Mouse (Mus musculus): ENCODE measurements around the gene Tfcp2. TPM values are rescaled to one million over a fixed set of nuclear protein-coding genes. Genes with fewer than 3 reads are reported as not detected.

The Tfcp2 gene
- 11.4 and 14.0 TPM in 2 replicates for polyA plus RNA-seq (2015; fragmentation: Nextera tagmentation; extraction: Ambion mirVana)

GRCm38 (mm10) chr15:100551326-100552307 is at the start of gene Tfcp2:
Gene Tfcp2 (minus strand): TSS chr15:100552008.

DNA sequence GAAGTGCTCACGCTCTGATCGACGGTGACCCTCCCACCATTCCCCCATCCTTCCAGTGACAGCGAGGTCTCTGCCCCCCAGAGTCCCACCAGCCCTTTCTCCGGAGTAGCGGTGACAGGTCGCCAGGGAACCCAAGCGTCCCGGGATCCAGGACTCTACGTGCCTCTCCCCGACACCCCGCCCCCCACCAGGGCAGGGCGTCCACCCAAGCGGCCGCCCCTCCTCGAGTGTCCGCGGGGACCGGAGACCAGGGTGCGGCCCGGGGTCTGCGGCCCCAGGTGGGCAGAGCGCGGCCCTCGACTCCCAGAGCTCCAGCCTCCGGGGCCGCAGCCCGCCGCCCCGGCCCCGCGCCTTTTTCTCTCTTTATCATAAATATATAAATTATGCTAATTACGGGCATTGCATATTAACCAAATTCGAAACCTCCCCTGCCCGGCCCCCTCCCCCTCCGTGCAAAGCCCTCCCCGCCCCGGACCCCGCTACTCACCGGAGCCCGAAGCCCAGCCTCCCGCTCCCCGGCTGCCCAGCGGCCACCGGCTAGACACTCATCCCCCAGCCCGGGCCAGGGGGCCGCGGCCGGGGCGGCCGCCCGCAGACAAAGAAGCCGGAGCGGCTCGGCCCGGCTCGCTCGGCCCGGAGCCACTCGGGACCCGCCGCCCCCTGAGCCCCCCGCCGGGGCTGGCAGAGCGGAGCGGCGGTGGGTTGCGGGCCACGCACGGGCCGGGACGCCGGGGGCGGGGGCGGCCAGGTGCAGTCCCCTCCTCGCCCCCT is 47.7 kb upstream of the Tfcp2 start, which contains the start of gene Pou6f1:
Gene Pou6f1, minus strand, starts transcription at position 709 of the 771 bp plus-strand sequence.

DNA sequence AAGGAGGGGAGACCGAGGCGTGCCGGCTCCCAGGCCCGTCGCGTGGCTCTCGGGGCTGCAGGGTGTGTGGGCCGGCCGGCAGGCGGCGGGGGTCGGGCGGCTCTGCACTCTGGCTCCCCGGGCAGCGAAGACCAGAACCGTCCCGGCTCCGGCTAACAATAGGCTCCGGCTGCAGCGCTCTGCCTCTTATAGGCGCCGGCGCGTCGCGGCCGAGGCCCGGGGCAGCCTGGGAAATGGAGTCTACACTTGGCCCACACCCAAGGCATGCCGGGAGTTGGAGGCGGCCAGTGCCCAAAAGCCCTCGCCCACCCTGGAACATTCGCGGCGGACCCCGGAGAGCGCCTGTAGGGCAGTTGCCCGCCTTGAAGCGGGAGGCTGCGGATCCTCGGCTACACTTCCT is 56.7 kb downstream of the Tfcp2 start, which contains the start of gene Csrnp2:
Gene Csrnp2, minus strand, starts transcription at position 387 of the 400 bp plus-strand sequence.

DNA sequence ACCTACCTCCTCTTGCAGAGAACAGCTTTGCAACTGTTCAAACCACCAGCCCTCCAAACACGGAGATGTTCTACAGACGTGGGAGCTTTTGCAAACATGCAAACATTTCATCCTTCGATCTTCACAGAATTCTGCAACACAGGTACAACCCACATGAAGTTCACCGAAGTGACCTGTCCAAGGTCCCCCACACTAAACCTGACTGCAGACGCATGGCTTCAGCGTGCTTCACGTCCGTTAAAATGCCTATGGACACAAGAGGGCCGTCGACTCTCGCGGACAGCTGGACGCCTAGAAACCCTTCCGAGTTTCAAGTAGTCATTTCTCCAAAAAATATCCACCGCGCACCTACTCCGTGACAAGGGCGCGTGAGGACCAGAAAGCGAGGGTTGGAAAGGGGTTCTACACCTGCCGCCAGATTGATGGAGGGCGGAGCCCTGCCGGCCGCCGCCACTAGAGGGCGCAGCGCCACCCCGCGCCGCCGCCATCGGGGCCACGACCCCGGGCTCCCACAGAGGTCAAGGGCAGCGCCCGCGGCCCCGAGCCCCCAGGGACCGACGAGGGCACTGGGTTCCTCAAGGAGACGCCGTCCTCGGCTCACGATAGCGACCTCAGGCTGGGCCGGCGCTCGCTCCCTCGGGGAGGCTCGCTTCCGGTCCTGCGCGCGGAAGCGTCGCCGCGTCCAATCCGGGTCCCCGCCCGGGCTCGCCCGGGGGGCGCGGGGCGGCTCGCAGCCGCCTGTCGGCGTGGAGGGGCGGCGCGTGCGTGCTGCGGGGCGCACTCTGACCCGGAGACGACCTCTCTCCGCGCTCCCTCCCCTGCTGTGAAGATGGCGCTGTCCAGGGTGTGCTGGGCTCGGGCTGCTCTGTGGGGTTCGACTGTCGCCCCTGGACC is 83.3 kb downstream of the Tfcp2 start, which contains the start of gene Letmd1:
Gene Letmd1, plus strand, starts transcription at position 729 of the 894 bp plus-strand sequence.

Other genes starting within 250 kb of the Tfcp2 start
- 3.0 and 4.1 TPM in 2 replicates for gene Mettl7a1, start 247.9 kb downstream of the Tfcp2 start, polyA plus RNA-seq (2015; fragmentation: Nextera tagmentation; extraction: Ambion mirVana)
- 0.09 TPM in 1 of 2 replicates, not detected in the other for gene Mettl7a3, start 217.1 kb downstream of the Tfcp2 start, polyA plus RNA-seq (2015; fragmentation: Nextera tagmentation; extraction: Ambion mirVana)
- gene Methig1, start 198.9 kb downstream of the Tfcp2 start, polyA plus RNA-seq (2015; fragmentation: Nextera tagmentation; extraction: Ambion mirVana): not detected in 2 replicates
- not detected in 2 replicates for gene Mettl7a2, start 198.8 kb downstream of the Tfcp2 start, polyA plus RNA-seq (2015; fragmentation: Nextera tagmentation; extraction: Ambion mirVana)
- gene Higd1c, start 187.5 kb downstream of the Tfcp2 start, polyA plus RNA-seq (2015; fragmentation: Nextera tagmentation; extraction: Ambion mirVana): not detected in 2 replicates
- 0.12 TPM in 1 of 2 replicates, not detected in the other for gene Gm5475, start 129.9 kb downstream of the Tfcp2 start, polyA plus RNA-seq (2015; fragmentation: Nextera tagmentation; extraction: Ambion mirVana)
- gene Slc11a2, start 126.9 kb downstream of the Tfcp2 start, polyA plus RNA-seq (2015; fragmentation: Nextera tagmentation; extraction: Ambion mirVana): 6.4 and 10.4 TPM in 2 replicates
- 18.3 and 19.7 TPM in 2 replicates for gene Letmd1, start 83.0 kb downstream of the Tfcp2 start, polyA plus RNA-seq (2015; fragmentation: Nextera tagmentation; extraction: Ambion mirVana)
- gene Csrnp2, start 56.5 kb downstream of the Tfcp2 start, polyA plus RNA-seq (2015; fragmentation: Nextera tagmentation; extraction: Ambion mirVana): 4.5 and 4.8 TPM in 2 replicates
- 2.5 and 3.0 TPM in 2 replicates for gene Pou6f1, start 48.0 kb upstream of the Tfcp2 start, polyA plus RNA-seq (2015; fragmentation: Nextera tagmentation; extraction: Ambion mirVana)
- 105 and 112 TPM in 2 replicates for gene Dazap2, start 63.3 kb upstream of the Tfcp2 start, polyA plus RNA-seq (2015; fragmentation: Nextera tagmentation; extraction: Ambion mirVana)
- 8.2 and 12.9 TPM in 2 replicates for gene Smagp, start 84.9 kb upstream of the Tfcp2 start, polyA plus RNA-seq (2015; fragmentation: Nextera tagmentation; extraction: Ambion mirVana)
- 0.74 and 0.91 TPM in 2 replicates for gene Bin2, start 117.5 kb upstream of the Tfcp2 start, polyA plus RNA-seq (2015; fragmentation: Nextera tagmentation; extraction: Ambion mirVana)
- 2.1 and 3.4 TPM in 2 replicates for gene Cela1, start 135.9 kb upstream of the Tfcp2 start, polyA plus RNA-seq (2015; fragmentation: Nextera tagmentation; extraction: Ambion mirVana)
- 0.95 and 1.9 TPM in 2 replicates for gene Galnt6, start 177.4 kb upstream of the Tfcp2 start, polyA plus RNA-seq (2015; fragmentation: Nextera tagmentation; extraction: Ambion mirVana)
- gene Slc4a8, start 209.7 kb upstream of the Tfcp2 start, polyA plus RNA-seq (2015; fragmentation: Nextera tagmentation; extraction: Ambion mirVana): 1.6 and 1.9 TPM in 2 replicates